Mouse (Mus musculus): ENCODE measurements at regions not wholly inside any gene's neighbourhood (a gene's known extent, or its start where the extent isn't known, plus 50 kb on each side); places are given as distances from the start of the nearest gene placed in this dataset.

DNA sequence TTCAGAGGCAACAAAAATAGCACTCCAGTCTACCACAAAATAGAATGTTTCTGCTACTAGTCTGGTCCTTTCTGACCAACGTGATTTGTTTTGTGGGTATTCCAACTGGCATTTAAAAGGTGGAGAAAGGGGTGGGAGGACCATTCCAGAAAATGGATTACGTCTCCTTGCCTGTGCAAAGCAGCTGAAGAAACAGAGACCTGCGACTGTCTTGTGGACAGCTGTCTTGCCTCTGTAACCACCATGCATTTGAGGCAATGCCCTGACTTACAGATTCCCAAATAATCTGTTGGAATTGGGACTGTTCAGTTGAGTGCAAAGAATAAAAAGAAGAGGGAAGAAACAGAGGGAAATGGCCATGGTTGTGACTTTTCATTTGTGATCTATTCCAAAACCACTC lies 687.0 kb upstream of the Sox9 start:
- no peaks in the 10 kb centered on the region for H3K9me3 ChIP-seq (ENCODE audit: control insufficient read depth, low read length)
- no peak overlapping the region for H3K4me2 ChIP-seq (ENCODE audit: low read depth, low read length)
- no peak for ATAC-seq (ENCODE audit: low read depth)
- no peaks in the 10 kb centered on the region for H3K4me1 ChIP-seq (ENCODE audit: control insufficient read depth, insufficient read depth, low read length)
- H3K4me3 ChIP-seq (ENCODE audit: low read depth, low read length): no peak overlapping the region
- H3K9ac ChIP-seq (replicated peaks; ENCODE audit: low read depth, low read length): no peak overlapping the region
- H3K36me3 ChIP-seq (ENCODE audit: control insufficient read depth, insufficient read depth, low read length): no peaks in the 10 kb centered on the region
- H3K27me3 ChIP-seq (ENCODE audit: control insufficient read depth, insufficient read depth, low read length): no peaks in the 10 kb centered on the region
- H3K27ac ChIP-seq (ENCODE audit: low read depth, low read length): no peak overlapping the region
- 15% methylated on average over 3 of the region's 3 CpGs for WGBS

GRCm38 (mm10) chr11:112098161-112098560 lies 683.9 kb upstream of the Sox9 start:
- Histone ChIP-seq H3K27me3 (ENCODE audit: control insufficient read depth, insufficient read depth, low read length) (no peaks in the 10 kb centered on the region), H3K9ac (replicated peaks; ENCODE audit: low read depth, low read length) (no peak overlapping the region), H3K4me1 (ENCODE audit: control insufficient read depth, insufficient read depth, low read length) (no peaks in the 10 kb centered on the region), H3K9me3 (ENCODE audit: control insufficient read depth, low read length) (no peaks in the 10 kb centered on the region), H3K27ac (ENCODE audit: low read depth, low read length) (no peak overlapping the region), H3K4me3 (ENCODE audit: low read depth, low read length) (no peak overlapping the region), H3K36me3 (ENCODE audit: control insufficient read depth, insufficient read depth, low read length) (no peaks in the 10 kb centered on the region), H3K4me2 (ENCODE audit: low read depth, low read length) (no peak overlapping the region)
- ATAC-seq (ENCODE audit: low read depth): no peak
- WGBS: 71% methylated on average over 1 of the region's 1 CpGs

GRCm38 (mm10) chr11:112103252-112103651 lies 678.8 kb upstream of the Sox9 start:
- WGBS: 55% methylated on average over 2 of the region's 2 CpGs
- no peaks in the 10 kb centered on the region for H3K9me3 ChIP-seq (ENCODE audit: control insufficient read depth, low read length)
- H3K4me3 ChIP-seq (ENCODE audit: low read depth, low read length): no peak overlapping the region
- no peaks in the 10 kb centered on the region for H3K27me3 ChIP-seq (ENCODE audit: control insufficient read depth, insufficient read depth, low read length)
- no peaks in the 10 kb centered on the region for H3K36me3 ChIP-seq (ENCODE audit: control insufficient read depth, insufficient read depth, low read length)
- no peak overlapping the region for H3K27ac ChIP-seq (ENCODE audit: low read depth, low read length)
- no peak for ATAC-seq (ENCODE audit: low read depth)
- H3K9ac ChIP-seq (replicated peaks; ENCODE audit: low read depth, low read length): no peak overlapping the region
- H3K4me2 ChIP-seq (ENCODE audit: low read depth, low read length): no peak overlapping the region
- no peaks in the 10 kb centered on the region for H3K4me1 ChIP-seq (ENCODE audit: control insufficient read depth, insufficient read depth, low read length)

GRCm38 (mm10) chr11:112106891-112107290 lies 675.1 kb upstream of the Sox9 start:
- ATAC-seq (ENCODE audit: low read depth): no peak
- Histone ChIP-seq H3K4me1 (ENCODE audit: control insufficient read depth, insufficient read depth, low read length) (no peaks in the 10 kb centered on the region), H3K9ac (replicated peaks; ENCODE audit: low read depth, low read length) (no peak overlapping the region), H3K27ac (ENCODE audit: low read depth, low read length) (no peak overlapping the region), H3K27me3 (ENCODE audit: control insufficient read depth, insufficient read depth, low read length) (no peaks in the 10 kb centered on the region), H3K4me3 (ENCODE audit: low read depth, low read length) (no peak overlapping the region), H3K9me3 (ENCODE audit: control insufficient read depth, low read length) (no peaks in the 10 kb centered on the region), H3K4me2 (ENCODE audit: low read depth, low read length) (no peak overlapping the region), H3K36me3 (ENCODE audit: control insufficient read depth, insufficient read depth, low read length) (no peaks in the 10 kb centered on the region)
- WGBS: 63% methylated on average over 4 of the region's 4 CpGs

GRCm38 (mm10) chr11:112107314-112107713 lies 674.7 kb upstream of the Sox9 start:
- Histone ChIP-seq H3K36me3 (ENCODE audit: control insufficient read depth, insufficient read depth, low read length) (no peaks in the 10 kb centered on the region), H3K4me1 (ENCODE audit: control insufficient read depth, insufficient read depth, low read length) (no peaks in the 10 kb centered on the region), H3K4me2 (ENCODE audit: low read depth, low read length) (no peak overlapping the region), H3K4me3 (ENCODE audit: low read depth, low read length) (no peak overlapping the region), H3K27me3 (ENCODE audit: control insufficient read depth, insufficient read depth, low read length) (no peaks in the 10 kb centered on the region), H3K27ac (ENCODE audit: low read depth, low read length) (no peak overlapping the region), H3K9me3 (ENCODE audit: control insufficient read depth, low read length) (no peaks in the 10 kb centered on the region), H3K9ac (replicated peaks; ENCODE audit: low read depth, low read length) (no peak overlapping the region)
- no peak for ATAC-seq (ENCODE audit: low read depth)
- 58% methylated on average over 7 of the region's 7 CpGs for WGBS

DNA sequence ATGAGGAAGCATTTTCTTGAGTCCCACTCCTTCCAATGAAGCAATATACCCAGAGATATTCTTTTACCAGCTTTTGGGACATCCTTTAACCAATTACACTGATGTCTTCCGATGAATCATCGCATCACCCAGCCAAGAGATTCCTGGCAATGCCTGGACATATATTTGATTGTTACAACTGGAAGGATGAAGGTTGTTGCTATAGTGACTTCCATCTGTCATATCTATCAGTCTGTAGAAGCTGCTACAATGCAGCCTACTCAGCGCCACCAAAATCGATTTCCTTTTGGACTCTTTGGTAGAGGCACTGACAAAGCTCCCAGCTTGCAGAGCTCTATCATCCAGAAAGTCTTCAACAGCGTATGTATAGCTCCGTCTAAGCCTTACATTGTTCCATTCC lies 661.0 kb upstream of the Sox9 start:
- Histone ChIP-seq H3K4me3 (ENCODE audit: low read depth, low read length) (no peak overlapping the region), H3K4me2 (ENCODE audit: low read depth, low read length) (no peak overlapping the region), H3K36me3 (ENCODE audit: control insufficient read depth, insufficient read depth, low read length) (no peaks in the 10 kb centered on the region), H3K27ac (ENCODE audit: low read depth, low read length) (no peak overlapping the region), H3K27me3 (ENCODE audit: control insufficient read depth, insufficient read depth, low read length) (no peaks in the 10 kb centered on the region), H3K9ac (replicated peaks; ENCODE audit: low read depth, low read length) (no peak overlapping the region), H3K9me3 (ENCODE audit: control insufficient read depth, low read length) (no peaks in the 10 kb centered on the region), H3K4me1 (ENCODE audit: control insufficient read depth, insufficient read depth, low read length) (no peaks in the 10 kb centered on the region)
- ATAC-seq (ENCODE audit: low read depth): no peak
- WGBS: 97% methylated on average over 6 of the region's 6 CpGs

DNA sequence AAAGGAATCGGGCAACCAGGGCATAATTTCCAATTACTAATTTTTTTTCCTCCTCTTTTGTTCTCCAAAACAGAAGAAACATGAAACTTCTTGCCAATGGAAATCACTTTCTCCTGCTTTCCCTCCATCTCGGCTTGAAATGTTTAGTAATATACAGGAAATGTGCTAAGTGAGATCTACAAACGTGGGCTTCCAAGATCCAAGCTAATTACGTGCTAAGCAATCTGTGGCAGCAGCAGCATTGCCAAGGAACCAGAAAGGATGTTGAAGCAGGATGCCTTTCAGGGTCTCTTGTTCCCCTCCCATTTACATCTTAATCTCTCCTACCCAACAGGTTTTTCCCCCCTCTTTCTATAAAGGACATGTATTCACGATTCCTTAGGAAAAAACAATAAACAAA lies 660.2 kb upstream of the Sox9 start:
- 84% methylated on average over 5 of the region's 5 CpGs for WGBS

GRCm38 (mm10) chr11:112125249-112125933 lies 656.6 kb upstream of the Sox9 start:
- H3K27me3 ChIP-seq (ENCODE audit: control insufficient read depth, insufficient read depth, low read length): no peaks in the 10 kb centered on the region
- H3K9ac ChIP-seq (replicated peaks; ENCODE audit: low read depth, low read length): no peak overlapping the region
- 80% methylated on average over 12 of the region's 12 CpGs for WGBS
- H3K27ac ChIP-seq (ENCODE audit: low read depth, low read length): no peak overlapping the region
- no peaks in the 10 kb centered on the region for H3K4me1 ChIP-seq (ENCODE audit: control insufficient read depth, insufficient read depth, low read length)
- ATAC-seq (ENCODE audit: low read depth): no peak
- H3K9me3 ChIP-seq (ENCODE audit: control insufficient read depth, low read length): no peaks in the 10 kb centered on the region
- no peaks in the 10 kb centered on the region for H3K36me3 ChIP-seq (ENCODE audit: control insufficient read depth, insufficient read depth, low read length)
- no peak overlapping the region for H3K4me3 ChIP-seq (ENCODE audit: low read depth, low read length)
- H3K4me2 ChIP-seq (ENCODE audit: low read depth, low read length): no peak overlapping the region

More for the DNA sequence above, 660.2 kb upstream of the Sox9 start:
- Histone ChIP-seq H3K27me3 (ENCODE audit: control insufficient read depth, insufficient read depth, low read length) (no peaks in the 10 kb centered on the region), H3K4me1 (ENCODE audit: control insufficient read depth, insufficient read depth, low read length) (no peaks in the 10 kb centered on the region), H3K27ac (ENCODE audit: low read depth, low read length) (no peak overlapping the region), H3K9me3 (ENCODE audit: control insufficient read depth, low read length) (no peaks in the 10 kb centered on the region), H3K4me3 (ENCODE audit: low read depth, low read length) (no peak overlapping the region), H3K4me2 (ENCODE audit: low read depth, low read length) (no peak overlapping the region), H3K36me3 (ENCODE audit: control insufficient read depth, insufficient read depth, low read length) (no peaks in the 10 kb centered on the region), H3K9ac (replicated peaks; ENCODE audit: low read depth, low read length) (no peak overlapping the region)
- no peak for ATAC-seq (ENCODE audit: low read depth)

- Histone ChIP-seq H3K4me3 (ENCODE audit: low read depth, low read length) (no peak overlapping the region), H3K9me3 (ENCODE audit: control insufficient read depth, low read length) (no peaks in the 10 kb centered on the region), H3K9ac (replicated peaks; ENCODE audit: low read depth, low read length) (no peak overlapping the region), H3K27ac (ENCODE audit: low read depth, low read length) (no peak overlapping the region), H3K4me1 (ENCODE audit: control insufficient read depth, insufficient read depth, low read length) (no peaks in the 10 kb centered on the region), H3K4me2 (ENCODE audit: low read depth, low read length) (no peak overlapping the region), H3K36me3 (ENCODE audit: control insufficient read depth, insufficient read depth, low read length) (no peaks in the 10 kb centered on the region), H3K27me3 (ENCODE audit: control insufficient read depth, insufficient read depth, low read length) (no peaks in the 10 kb centered on the region)
- ATAC-seq (ENCODE audit: low read depth): no peak
- 88% methylated on average over 4 of the region's 4 CpGs for WGBS
Observed at GRCm38 (mm10) chr11:112130090-112130489, 651.9 kb upstream of the Sox9 start.

All from neural tube, embryonic 14.5 days (tissue).